Mouse (Mus musculus) MEL (cell line): ENCODE data around the gene Mcoln3. TPM values are rescaled to one million over a fixed set of nuclear protein-coding genes. Genes with fewer than 3 reads are reported as not detected.

Experiments used
- DNase-seq: peaks from one replicate; pipeline ENCODE4 v3.0.0; 2011; ENCODE audit warnings: low read depth, low spot score
- H3K27ac ChIP-seq: 2 replicates; pipeline ENCODE4 v1.5.1; 2012; ENCODE audit warnings: low read depth, mild to moderate bottlenecking, control low read depth, low read length, moderate library complexity; ENCODE audit not compliant: control insufficient read depth
- H3K27me3 ChIP-seq, 2 experiments: fragments of 150-350 bp in 1 of 2; sonication (generic) in 1 of 2; 2 replicates each; pipeline ENCODE4 v1.6.1; 2012; ENCODE audit warnings: low read length in 2 of 2, mild to moderate bottlenecking in 2 of 2, improper control_type of control experiment in 1 of 2, moderate library complexity in 1 of 2; ENCODE audit not compliant: insufficient read depth in 2 of 2, control insufficient read depth in 1 of 2
- H3K36me3 ChIP-seq, 2 experiments: 2 replicates each; pipeline ENCODE4 v1.6.1; 2012 to 2014; ENCODE audit warnings: low read length in 2 of 2, improper control_type of control experiment in 1 of 2, inconsistent platforms in 1 of 2, mild to moderate bottlenecking in 1 of 2; ENCODE audit not compliant: insufficient read depth in 2 of 2, control insufficient read depth in 1 of 2
- H3K4me1 ChIP-seq, 2 experiments: fragments of 150-350 bp in 1 of 2; sonication (generic) in 1 of 2; 2 replicates each; pipeline ENCODE4 v1.6.1; 2012; ENCODE audit warnings: low read length in 2 of 2, improper control_type of control experiment in 1 of 2, mild to moderate bottlenecking in 1 of 2; ENCODE audit not compliant: insufficient read depth in 2 of 2, control insufficient read depth in 1 of 2
- H3K4me3 ChIP-seq, 2 experiments: fragments of 150-350 bp in 1 of 2; sonication (generic) in 1 of 2; 2 replicates each; pipeline ENCODE4 v1.5.1; 2012; ENCODE audit warnings: low read depth in 2 of 2, low read length in 2 of 2, mild to moderate bottlenecking in 2 of 2, moderate library complexity in 2 of 2, control low read depth in 1 of 2, improper control_type of control experiment in 1 of 2; ENCODE audit not compliant: control insufficient read depth in 1 of 2, insufficient read depth in 1 of 2
- H3K79me2 ChIP-seq: 2 replicates; pipeline ENCODE4 v1.6.1; 2012; ENCODE audit warnings: mild to moderate bottlenecking, low read length, moderate library complexity; ENCODE audit not compliant: control insufficient read depth, poor library complexity, insufficient read depth
- H3K9ac ChIP-seq: 2 replicates; pipeline ENCODE4 v1.6.1; 2012; ENCODE audit warnings: low read depth, mild to moderate bottlenecking, control low read depth, low read length, moderate library complexity; ENCODE audit not compliant: control insufficient read depth, poor library complexity, severe bottlenecking
- H3K9me3 ChIP-seq: fragments of 150-350 bp; sonication (generic); replicated peaks from 2 replicates; pipeline ENCODE4 v1.6.1; 2012; ENCODE audit warnings: mild to moderate bottlenecking, low read length, improper control_type of control experiment, moderate library complexity; ENCODE audit not compliant: insufficient read depth
- BHLHE40 ChIP-seq: IDR thresholded peaks from 2 replicates; pipeline ENCODE4 v1.6.1; 2012; ENCODE audit warnings: low read depth, mild to moderate bottlenecking, inconsistent platforms, low read length, improper control_type of control experiment, borderline replicate concordance
- CHD1 ChIP-seq: IDR thresholded peaks from 2 replicates; pipeline ENCODE4 v1.6.1; 2012; ENCODE audit warnings: low read depth, mild to moderate bottlenecking, inconsistent platforms, low read length, improper control_type of control experiment
- CHD2 ChIP-seq: IDR thresholded peaks from 2 replicates; pipeline ENCODE4 v1.6.1; 2011; ENCODE audit warnings: low read length, improper control_type of control experiment
- CTCF ChIP-seq, 3 experiments: IDR thresholded peaks in 2 of 3; conservative IDR thresholded peaks in 1 of 3; 2 replicates each; pipeline ENCODE4 v1.5.1; 2011 to 2012; ENCODE audit warnings: low read length in 3 of 3, low read depth in 2 of 3, mild to moderate bottlenecking in 2 of 3, improper control_type of control experiment in 1 of 3, inconsistent platforms in 1 of 3, mixed read lengths in 1 of 3, moderate library complexity in 1 of 3; ENCODE audit not compliant: control insufficient read depth in 1 of 3, insufficient read depth in 1 of 3, poor library complexity in 1 of 3, severe bottlenecking in 1 of 3
- E2F4 ChIP-seq: IDR thresholded peaks from 2 replicates; pipeline ENCODE4 v1.6.1; 2011; ENCODE audit warnings: low read depth, low read length, improper control_type of control experiment, borderline replicate concordance
- ELF1 ChIP-seq: IDR thresholded peaks from 2 replicates; pipeline ENCODE4 v1.6.1; 2014; ENCODE audit warnings: low read depth, mild to moderate bottlenecking, inconsistent platforms, low read length, improper control_type of control experiment, moderate library complexity
- EP300 ChIP-seq, 2 experiments: IDR thresholded peaks; 2 replicates each; pipeline ENCODE4 v1.6.1; 2011; ENCODE audit warnings: improper control_type of control experiment in 2 of 2, low read length in 2 of 2, low read depth in 1 of 2, mild to moderate bottlenecking in 1 of 2
- ETS1 ChIP-seq: IDR thresholded peaks from 2 replicates; pipeline ENCODE4 v1.6.1; 2012; ENCODE audit warnings: low read depth, mild to moderate bottlenecking, inconsistent platforms, low read length, improper control_type of control experiment, moderate library complexity
- HCFC1 ChIP-seq: IDR thresholded peaks from 2 replicates; pipeline ENCODE4 v1.6.1; 2012; ENCODE audit warnings: low read depth, mild to moderate bottlenecking, inconsistent platforms, low read length, improper control_type of control experiment, moderate library complexity
- JUND ChIP-seq: IDR thresholded peaks from 2 replicates; pipeline ENCODE4 v1.6.1; 2011; ENCODE audit warnings: low read depth, mild to moderate bottlenecking, improper control_type of control experiment, low read length
- KAT2A ChIP-seq: conservative IDR thresholded peaks from 2 replicates; pipeline ENCODE4 v1.6.1; 2012; ENCODE audit warnings: low read depth, low read length, improper control_type of control experiment, inconsistent platforms
- MAZ ChIP-seq: IDR thresholded peaks from 2 replicates; pipeline ENCODE4 v1.6.1; 2012; ENCODE audit warnings: low read depth, mild to moderate bottlenecking, inconsistent platforms, low read length, improper control_type of control experiment
- MYB ChIP-seq: IDR thresholded peaks from 2 replicates; pipeline ENCODE4 v1.6.1; 2011; ENCODE audit warnings: mild to moderate bottlenecking, low read depth, low read length, improper control_type of control experiment
- MYC ChIP-seq: IDR thresholded peaks from 2 replicates; pipeline ENCODE4 v1.6.1; 2011; ENCODE audit warnings: low read depth, mild to moderate bottlenecking, low read length, improper control_type of control experiment, moderate library complexity
- NELFE ChIP-seq: IDR thresholded peaks from 2 replicates; pipeline ENCODE4 v1.6.1; 2011; ENCODE audit warnings: low read depth, low read length, improper control_type of control experiment
- NRF1 ChIP-seq: IDR thresholded peaks from 2 replicates; pipeline ENCODE4 v1.6.1; 2014; ENCODE audit warnings: low read depth, mild to moderate bottlenecking, inconsistent platforms, low read length, improper control_type of control experiment, moderate library complexity; ENCODE audit not compliant: poor library complexity, insufficient read depth, severe bottlenecking
- POLR2AphosphoS2 ChIP-seq: IDR thresholded peaks from 2 replicates; pipeline ENCODE4 v1.6.1; 2011; ENCODE audit warnings: low read length, improper control_type of control experiment
- RCOR1 ChIP-seq: IDR thresholded peaks from 2 replicates; pipeline ENCODE4 v1.6.1; 2012; ENCODE audit warnings: low read depth, mild to moderate bottlenecking, inconsistent platforms, low read length, improper control_type of control experiment
- SIN3A ChIP-seq: IDR thresholded peaks from 2 replicates; pipeline ENCODE4 v1.6.1; 2012; ENCODE audit warnings: low read length, improper control_type of control experiment, inconsistent platforms
- SMC3 ChIP-seq: IDR thresholded peaks from 2 replicates; pipeline ENCODE4 v1.6.1; 2011; ENCODE audit warnings: low read depth, low read length, improper control_type of control experiment
- TAL1 ChIP-seq: IDR thresholded peaks from 2 replicates; pipeline ENCODE4 v1.6.1; 2012; ENCODE audit warnings: mild to moderate bottlenecking, inconsistent platforms, low read length, moderate library complexity, mixed read lengths
- TCF12 ChIP-seq: IDR thresholded peaks from 2 replicates; pipeline ENCODE4 v1.6.1; 2014; ENCODE audit warnings: low read depth, mild to moderate bottlenecking, inconsistent platforms, low read length, improper control_type of control experiment, moderate library complexity
- USF1 ChIP-seq: IDR thresholded peaks from 2 replicates; pipeline ENCODE4 v1.6.1; 2014; ENCODE audit warnings: low read depth, mild to moderate bottlenecking, inconsistent platforms, low read length, improper control_type of control experiment, moderate library complexity
- ZNF384 ChIP-seq: IDR thresholded peaks from 2 replicates; pipeline ENCODE4 v1.6.1; 2012; ENCODE audit warnings: low read depth, mild to moderate bottlenecking, inconsistent platforms, low read length, improper control_type of control experiment
- polyA plus RNA-seq, 2 experiments: library from polyadenylated mRNA; stranded (reverse) in 1 of 2; unstranded in 1 of 2; fragments of >175 nt in 1 of 2; fragments of >200 nt in 1 of 2; gene quantifications; 2 replicates each; pipeline versions ENCODE4 v1.2.1 to v1.2.4; 2012; ENCODE audit warnings: low replicate concordance in 2 of 2, low read depth in 1 of 2; ENCODE audit not compliant: insufficient read length in 2 of 2, insufficient read depth in 1 of 2, missing spikeins in 1 of 2
- total RNA-seq: library from RNA; depleted of rRNA; stranded (reverse); fragments of 300-350 nt; gene quantifications from 2 replicates; pipeline ENCODE4 v1.2.3, GENCODE M21; 2012

Gene Mcoln3
- total and polyA plus RNA-seq, 3 experiments: not detected

DNA sequence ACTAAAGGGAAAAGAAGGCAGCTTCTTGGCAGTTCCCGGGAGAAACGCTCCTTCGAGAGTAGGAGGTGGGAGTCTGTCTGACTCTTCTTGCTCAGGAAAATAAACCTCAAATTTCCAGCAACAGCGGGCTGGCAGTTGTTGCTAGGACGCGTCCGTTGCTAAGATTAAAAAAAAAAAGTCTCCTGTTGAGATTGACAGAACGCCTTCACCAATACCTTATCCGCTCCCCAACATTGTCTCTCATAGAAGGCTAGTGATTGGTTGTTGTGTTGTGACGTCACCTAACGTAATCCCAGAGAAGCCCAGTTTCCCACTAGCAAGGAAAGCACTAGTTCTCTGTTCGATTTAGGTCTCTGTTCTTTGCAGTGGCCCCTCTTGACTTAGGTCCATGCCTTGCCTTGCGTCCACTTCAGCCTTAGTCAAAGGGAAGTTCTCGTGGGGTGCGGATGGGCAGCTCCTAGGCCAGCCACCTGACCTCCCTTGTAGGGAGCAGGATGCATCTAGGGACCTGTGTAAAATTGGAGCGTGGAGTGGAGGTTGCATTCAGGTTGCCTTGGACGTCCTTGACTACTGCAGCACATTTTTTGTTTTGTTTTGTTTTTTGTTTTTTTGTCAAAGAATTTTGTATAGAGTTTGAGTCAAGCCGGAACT lies 9.2 kb upstream of the Mcoln3 start, which contains the start of gene Wdr63:
TSS of gene Wdr63 (minus strand) at position 210 of the 651 bp plus-strand sequence.
- no peak for TF ChIP-seq CHD1
- no peak for TF ChIP-seq MYB
- TF ChIP-seq E2F4: no peak
- TF ChIP-seq HCFC1: no peak
- TF ChIP-seq USF1: no peak
- no peak for TF ChIP-seq POLR2AphosphoS2
- no peak for TF ChIP-seq MYC
- no peak for TF ChIP-seq MAZ
- no peak for TF ChIP-seq KAT2A
- H3K4me1 ChIP-seq: no peaks in the 10 kb centered on the region
- H3K4me3 ChIP-seq: no peak within 1 kb of the TSS
- H3K27me3 ChIP-seq: no peaks in the 10 kb centered on the region
- no peaks in the 10 kb centered on the region for H3K9me3 ChIP-seq
- H3K36me3 ChIP-seq: peaks cover 0 to 2% of the 10 kb centered on the region in 2 experiments; a peak in 1 of 4 replicates
- DNase-seq: no peak
- H3K79me2 ChIP-seq: no peaks in the 10 kb centered on the region
- H3K27ac ChIP-seq: no peak within 1 kb of the TSS
- H3K9ac ChIP-seq: no peak within 1 kb of the TSS

DNA sequence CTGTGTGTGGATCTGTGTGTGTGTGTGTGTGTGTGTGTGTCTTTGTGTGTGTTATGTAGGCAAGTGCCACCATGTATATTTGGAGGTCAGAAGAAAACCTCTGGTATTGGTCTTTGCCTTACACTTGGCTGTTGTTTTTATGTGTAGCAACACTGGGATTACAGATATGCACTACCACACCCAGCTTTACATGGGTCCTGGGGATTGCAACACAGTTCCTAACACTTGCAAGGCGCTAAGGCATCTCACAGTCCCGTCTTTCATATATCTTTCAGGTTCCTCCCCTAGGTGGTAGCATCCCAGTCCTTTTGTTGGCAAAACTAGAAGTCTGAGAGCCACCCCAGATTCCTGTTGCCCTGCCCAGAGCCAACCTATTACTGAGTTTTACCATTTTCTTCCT lies 8.3 kb upstream of the Mcoln3 start:
- TF ChIP-seq ELF1 (no peak), NELFE (no peak)
- Histone ChIP-seq H3K4me3 (no peak overlapping the region), H3K27ac (no peak overlapping the region), H3K36me3 (peaks cover 0 to 2% of the 10 kb centered on the region in 2 experiments; a peak in 1 of 4 replicates), H3K79me2 (no peaks in the 10 kb centered on the region), H3K27me3 (no peaks in the 10 kb centered on the region), H3K4me1 (no peaks in the 10 kb centered on the region), H3K9ac (no peak overlapping the region), H3K9me3 (no peaks in the 10 kb centered on the region)
- DNase-seq: no peak

DNA sequence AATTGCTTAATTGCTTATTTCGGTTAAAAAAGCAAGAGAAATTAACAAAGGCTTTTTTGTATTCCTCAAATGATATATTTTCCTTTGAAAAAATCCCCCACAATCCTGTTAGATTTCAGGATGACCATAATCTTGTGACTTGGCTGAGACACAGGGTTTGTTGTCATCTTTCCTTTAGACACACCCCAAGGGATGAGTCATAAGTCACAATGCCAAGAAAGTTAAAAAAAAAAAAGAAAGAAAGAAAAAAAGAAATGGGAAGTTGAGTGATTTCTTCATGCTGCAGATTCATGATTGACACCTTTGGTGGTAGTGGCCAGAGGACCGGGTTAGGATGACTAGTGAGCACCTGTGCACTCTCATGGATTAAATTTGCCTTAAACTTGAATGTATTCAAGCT lies 6.9 kb upstream of the Mcoln3 start:
- H3K4me1 ChIP-seq: no peaks in the 10 kb centered on the region
- no peak for TF ChIP-seq TAL1
- no peak for TF ChIP-seq MAZ
- peak; percentile 53; the same call in 1 of the 2 replicates for TF ChIP-seq BHLHE40
- TF ChIP-seq SIN3A: 0 out of 2 replicates have a peak, but pooled peaks have one; percentile 34
- peak; percentile 91 for TF ChIP-seq ETS1
- TF ChIP-seq NRF1: no peak
- TF ChIP-seq EP300 (IDR thresholded peaks at IDR 0.05; ENCODE audit: low read depth in 1 of 2, low read length in 2 of 2): peak; percentile 48 to 67; a peak in 3 of 4 replicates
- TF ChIP-seq E2F4: no peak
- TF ChIP-seq SMC3: no peak
- peak; percentile 27; the same call in 1 of the 2 replicates for TF ChIP-seq TCF12
- no peak for TF ChIP-seq POLR2AphosphoS2
- no peak for TF ChIP-seq CHD2
- TF ChIP-seq ZNF384: peak; percentile 96
- no peak for TF ChIP-seq KAT2A
- TF ChIP-seq CTCF (IDR thresholded peaks at IDR 0.05 in 2 of 3, conservative IDR thresholded peaks at IDR 0.05 in 1 of 3; ENCODE audit: control insufficient read depth in 1 of 3, insufficient read depth in 1 of 3, low read depth in 2 of 3, low read length in 3 of 3, poor library complexity in 1 of 3, severe bottlenecking in 1 of 3): no peak
- peak; percentile 90 for TF ChIP-seq RCOR1
- 0 out of 2 replicates have a peak, but pooled peaks have one; percentile 40 for TF ChIP-seq MYC
- peak; percentile 95 for TF ChIP-seq JUND
- TF ChIP-seq, all 39 proteins: peak for 9
- H3K27me3 ChIP-seq: no peaks in the 10 kb centered on the region
- no peak overlapping the region for H3K4me3 ChIP-seq
- DNase-seq: peak; percentile 73
- H3K79me2 ChIP-seq: no peaks in the 10 kb centered on the region
- H3K36me3 ChIP-seq: peaks cover 0 to 2% of the 10 kb centered on the region in 2 experiments; a peak in 1 of 4 replicates
- no peak overlapping the region for H3K9ac ChIP-seq
- H3K27ac ChIP-seq: no peak overlapping the region
- no peaks in the 10 kb centered on the region for H3K9me3 ChIP-seq
